Mouse (Mus musculus) neural tube, embryonic 15.5 days (tissue): ENCODE data around the gene Arhgap4. TPM values are rescaled to one million over a fixed set of nuclear protein-coding genes. Genes with fewer than 3 reads are reported as not detected.
A peak's percentile ranks its signal among the peaks of the same experiment; 100 is the strongest.

Experiments used
- ATAC-seq: fragments of 200-750 bp; cut with Nextera tagmentation; 2 replicates; pipeline ENCODE4 v1.8.0; 2017; ENCODE audit warnings: mild to moderate bottlenecking, moderate TSS enrichment, moderate library complexity; ENCODE audit not compliant: low FRiP score
- H3K27ac ChIP-seq: fragments of 300-500 bp; sonication (generic); replicated peaks from 2 replicates; pipeline ENCODE4 v1.5.1; 2015; ENCODE audit warnings: mild to moderate bottlenecking, inconsistent platforms
- H3K27me3 ChIP-seq: fragments of 300-500 bp; sonication (generic); replicated peaks from 2 replicates; pipeline ENCODE4 v1.6.1; 2015; ENCODE audit warnings: inconsistent platforms
- H3K36me3 ChIP-seq: fragments of 300-500 bp; sonication (generic); 2 replicates; pipeline ENCODE4 v1.6.1; 2015; ENCODE audit warnings: inconsistent platforms
- H3K4me1 ChIP-seq: fragments of 300-500 bp; sonication (generic); 2 replicates; pipeline ENCODE4 v1.6.1; 2015; ENCODE audit warnings: inconsistent platforms
- H3K4me2 ChIP-seq: fragments of 300-500 bp; sonication (generic); 2 replicates; pipeline ENCODE4 v1.6.1; 2015; ENCODE audit warnings: inconsistent platforms, mild to moderate bottlenecking, moderate library complexity
- H3K4me3 ChIP-seq: fragments of 300-500 bp; sonication (generic); replicated peaks from 2 replicates; pipeline ENCODE4 v1.5.1; 2015; ENCODE audit warnings: mild to moderate bottlenecking, inconsistent platforms
- H3K9ac ChIP-seq: fragments of 300-500 bp; sonication (generic); replicated peaks from 2 replicates; pipeline ENCODE4 v1.6.1; 2015; ENCODE audit warnings: mild to moderate bottlenecking, inconsistent platforms
- H3K9me3 ChIP-seq: fragments of 300-500 bp; sonication (generic); replicated peaks from 2 replicates; pipeline ENCODE4 v1.6.1; 2016; ENCODE audit warnings: inconsistent platforms
- WGBS: fragments of 180-500 bp; shearing (Covaris S2); methylation state at CpG from one replicate; pipeline ENCODE4 v1.1.7; 2015; ENCODE audit warnings: mixed read lengths; 5-methylcytosine and 5-hydroxymethylcytosine counted together
- polyA plus RNA-seq: library from polyadenylated mRNA; unstranded; fragments of >200 nt; fragmentation: Nextera tagmentation; extraction: Ambion mirVana; gene quantifications from 2 replicates; pipeline ENCODE4 v1.2.1, GENCODE M21; 2015

The Arhgap4 gene
- polyA plus RNA-seq, 1 experiment from 2014 or later: 3.9 TPM

DNA sequence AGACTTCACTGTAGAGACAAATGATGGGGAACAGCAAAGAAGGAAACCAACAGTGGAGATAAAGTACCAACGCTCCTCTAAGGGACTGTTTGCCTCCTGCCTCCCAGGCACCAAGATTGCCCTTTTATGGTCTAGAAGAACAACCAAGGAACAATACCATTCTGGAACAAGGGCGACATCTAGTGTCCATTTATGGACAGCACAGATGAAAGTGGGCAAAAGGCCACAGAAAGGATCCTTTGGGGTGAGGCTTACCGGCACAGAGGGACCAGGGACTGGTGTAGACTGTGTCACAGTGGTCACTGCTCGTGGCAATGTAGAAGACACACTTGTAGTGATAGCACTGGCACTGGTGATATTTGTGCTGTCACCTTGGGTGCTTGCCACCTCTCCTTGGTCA, 27.0 kb upstream of the Arhgap4 start:
- Histone ChIP-seq H3K27ac (no peak overlapping the region), H3K36me3 (peaks cover 84% of the 10 kb centered on the region)
- 23% methylated on average over 4 of the region's 4 CpGs for WGBS

DNA sequence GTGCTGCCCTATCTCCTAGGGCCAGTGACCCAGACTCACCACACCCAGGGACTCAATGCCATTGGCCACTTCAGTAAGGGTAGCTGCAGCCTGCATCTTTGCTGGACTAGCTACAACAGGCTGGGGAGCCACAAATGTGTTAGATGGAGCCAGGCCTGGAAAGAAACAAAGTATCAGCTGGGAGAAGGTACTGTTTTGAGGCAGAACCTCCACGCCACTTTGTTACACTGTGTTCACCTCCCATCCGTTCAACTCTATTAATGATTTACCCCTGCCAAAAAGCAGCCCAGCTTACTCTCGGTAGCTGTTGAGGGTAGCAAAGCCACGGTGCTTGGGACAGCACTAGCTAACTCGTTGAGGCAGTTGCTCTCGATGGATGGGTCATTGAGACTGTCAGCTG, 25.2 kb upstream of the Arhgap4 start:
- Histone ChIP-seq H3K36me3 (peaks cover 75% of the 10 kb centered on the region), H3K4me2 (no peak overlapping the region), H3K9me3 (no peaks in the 10 kb centered on the region), H3K4me3 (no peak overlapping the region), H3K4me1 (no peaks in the 10 kb centered on the region), H3K27me3 (no peaks in the 10 kb centered on the region), H3K27ac (no peak overlapping the region), H3K9ac (no peak overlapping the region)
- ATAC-seq: no peak
- WGBS: 75% methylated on average over 6 of the region's 6 CpGs

More for the DNA sequence above, 27.0 kb upstream of the Arhgap4 start:
- no peaks in the 10 kb centered on the region for H3K9me3 ChIP-seq
- H3K4me3 ChIP-seq: no peak overlapping the region
- ATAC-seq: peak; percentile 53; the same call in 1 of the 2 replicates
- H3K4me2 ChIP-seq: no peak overlapping the region
- H3K9ac ChIP-seq: no peak overlapping the region
- H3K27me3 ChIP-seq: no peaks in the 10 kb centered on the region
- H3K4me1 ChIP-seq: no peaks in the 10 kb centered on the region

DNA sequence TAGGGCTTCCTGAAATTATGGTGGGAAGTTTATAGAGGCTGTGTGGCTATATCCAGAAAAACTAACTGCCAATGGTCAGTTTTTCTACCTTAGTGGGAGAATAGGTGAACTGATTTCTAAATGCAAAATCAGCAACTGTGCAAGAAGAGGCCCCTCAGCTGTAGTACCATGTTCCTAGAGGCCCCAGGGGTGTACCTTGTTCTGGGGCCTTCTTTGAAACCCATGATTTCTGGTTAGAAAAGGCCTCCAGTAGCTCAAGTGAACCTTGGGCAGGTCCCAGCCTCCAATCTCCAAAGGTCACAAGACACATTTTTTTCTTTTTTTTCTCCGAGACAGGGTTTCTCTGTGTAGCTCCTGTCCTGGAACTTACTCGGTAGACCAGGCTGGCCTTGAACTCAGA, 20.6 kb upstream of the Arhgap4 start:
- peaks cover 45% of the 10 kb centered on the region for H3K36me3 ChIP-seq

GRCm38 (mm10) chrX:73941860-73942259, 20.2 kb upstream of the Arhgap4 start:
- no peak for ATAC-seq
- H3K27me3 ChIP-seq: no peaks in the 10 kb centered on the region
- H3K36me3 ChIP-seq: peaks cover 40% of the 10 kb centered on the region
- H3K9me3 ChIP-seq: no peaks in the 10 kb centered on the region
- 85% methylated on average over 2 of the region's 2 CpGs for WGBS
- no peak overlapping the region for H3K9ac ChIP-seq
- no peak overlapping the region for H3K4me3 ChIP-seq
- no peak overlapping the region for H3K4me2 ChIP-seq
- H3K27ac ChIP-seq: no peak overlapping the region
- H3K4me1 ChIP-seq: no peaks in the 10 kb centered on the region

More for the DNA sequence above, 20.6 kb upstream of the Arhgap4 start:
- 85% methylated on average over 2 of the region's 2 CpGs for WGBS
- no peak overlapping the region for H3K9ac ChIP-seq
- H3K4me3 ChIP-seq: no peak overlapping the region
- H3K27ac ChIP-seq: no peak overlapping the region
- H3K4me2 ChIP-seq: no peak overlapping the region
- no peaks in the 10 kb centered on the region for H3K27me3 ChIP-seq
- no peaks in the 10 kb centered on the region for H3K4me1 ChIP-seq
- H3K9me3 ChIP-seq: no peaks in the 10 kb centered on the region
- no peak for ATAC-seq

GRCm38 (mm10) chrX:73931871-73932270, 10.2 kb upstream of the Arhgap4 start:
- WGBS: 85% methylated on average over 2 of the region's 2 CpGs
- no peaks in the 10 kb centered on the region for H3K27me3 ChIP-seq
- no peak overlapping the region for H3K4me3 ChIP-seq
- no peak for ATAC-seq
- H3K9me3 ChIP-seq: no peaks in the 10 kb centered on the region
- no peaks in the 10 kb centered on the region for H3K4me1 ChIP-seq
- no peak overlapping the region for H3K4me2 ChIP-seq
- no peaks in the 10 kb centered on the region for H3K36me3 ChIP-seq
- H3K9ac ChIP-seq: no peak overlapping the region
- no peak overlapping the region for H3K27ac ChIP-seq

GRCm38 (mm10) chrX:73930402-73931062, 8.9 kb upstream of the Arhgap4 start, which contains the start of gene Renbp:
Gene Renbp, minus strand, starts transcription at chrX:73930850.
- H3K9me3 ChIP-seq: no peaks in the 10 kb centered on the region
- no peak for ATAC-seq
- no peaks in the 10 kb centered on the region for H3K4me1 ChIP-seq
- H3K36me3 ChIP-seq: no peaks in the 10 kb centered on the region
- 40% methylated on average over 17 of the region's 17 CpGs for WGBS
- peak within 1 kb of the TSS; percentile 17; the same call in 1 of the 2 replicates for H3K4me3 ChIP-seq
- no peak within 1 kb of the TSS for H3K27ac ChIP-seq
- no peak within 1 kb of the TSS for H3K9ac ChIP-seq
- H3K27me3 ChIP-seq: no peaks in the 10 kb centered on the region
- peak within 1 kb of the TSS; percentile 33 for H3K4me2 ChIP-seq

GRCm38 (mm10) chrX:73922550-73922882, 846 bp upstream of the Arhgap4 start:
- Histone ChIP-seq H3K27ac (peak overlapping the region; percentile 82), H3K9ac (peak overlapping the region; percentile 48; the same call in 1 of the 2 replicates), H3K36me3 (no peaks in the 10 kb centered on the region), H3K27me3 (no peaks in the 10 kb centered on the region), H3K9me3 (no peaks in the 10 kb centered on the region), H3K4me1 (peaks cover 10% of the 10 kb centered on the region), H3K4me3 (peak overlapping the region; percentile 56), H3K4me2 (peak overlapping the region; percentile 70)
- WGBS: 70% methylated on average over 8 of the region's 8 CpGs
- ATAC-seq: no peak

- WGBS: 25% methylated on average over 34 of the region's 34 CpGs
- peaks cover 10% of the 10 kb centered on the region for H3K4me1 ChIP-seq
- no peaks in the 10 kb centered on the region for H3K9me3 ChIP-seq
- peak overlapping the region; percentile 56 for H3K4me3 ChIP-seq
- H3K9ac ChIP-seq: peak overlapping the region; percentile 60
- no peaks in the 10 kb centered on the region for H3K27me3 ChIP-seq
- no peak; the same call in none of the 2 replicates for ATAC-seq
- no peaks in the 10 kb centered on the region for H3K36me3 ChIP-seq
- H3K4me2 ChIP-seq: peak overlapping the region; percentile 68
- H3K27ac ChIP-seq: peak overlapping the region; percentile 82
Observed at GRCm38 (mm10) chrX:73921285-73921822, 316 bp downstream of the Arhgap4 start.

GRCm38 (mm10) chrX:73918631-73919030, 3.0 kb downstream of the Arhgap4 start:
- no peak overlapping the region for H3K9ac ChIP-seq
- H3K4me2 ChIP-seq: no peak overlapping the region
- H3K27ac ChIP-seq: no peak overlapping the region
- no peak for ATAC-seq
- H3K4me3 ChIP-seq: no peak overlapping the region
- H3K27me3 ChIP-seq: no peaks in the 10 kb centered on the region
- H3K4me1 ChIP-seq: peaks cover 10% of the 10 kb centered on the region
- 84% methylated on average over 5 of the region's 5 CpGs for WGBS
- H3K36me3 ChIP-seq: no peaks in the 10 kb centered on the region
- no peaks in the 10 kb centered on the region for H3K9me3 ChIP-seq

GRCm38 (mm10) chrX:73916945-73917344, 4.7 kb downstream of the Arhgap4 start:
- 84% methylated on average over 8 of the region's 8 CpGs for WGBS
- H3K27ac ChIP-seq: no peak overlapping the region
- no peak overlapping the region for H3K9ac ChIP-seq
- ATAC-seq: no peak
- no peak overlapping the region for H3K4me3 ChIP-seq
- H3K27me3 ChIP-seq: no peaks in the 10 kb centered on the region
- no peak overlapping the region for H3K4me2 ChIP-seq
- no peaks in the 10 kb centered on the region for H3K36me3 ChIP-seq
- peaks cover 10% of the 10 kb centered on the region for H3K4me1 ChIP-seq
- no peaks in the 10 kb centered on the region for H3K9me3 ChIP-seq

DNA sequence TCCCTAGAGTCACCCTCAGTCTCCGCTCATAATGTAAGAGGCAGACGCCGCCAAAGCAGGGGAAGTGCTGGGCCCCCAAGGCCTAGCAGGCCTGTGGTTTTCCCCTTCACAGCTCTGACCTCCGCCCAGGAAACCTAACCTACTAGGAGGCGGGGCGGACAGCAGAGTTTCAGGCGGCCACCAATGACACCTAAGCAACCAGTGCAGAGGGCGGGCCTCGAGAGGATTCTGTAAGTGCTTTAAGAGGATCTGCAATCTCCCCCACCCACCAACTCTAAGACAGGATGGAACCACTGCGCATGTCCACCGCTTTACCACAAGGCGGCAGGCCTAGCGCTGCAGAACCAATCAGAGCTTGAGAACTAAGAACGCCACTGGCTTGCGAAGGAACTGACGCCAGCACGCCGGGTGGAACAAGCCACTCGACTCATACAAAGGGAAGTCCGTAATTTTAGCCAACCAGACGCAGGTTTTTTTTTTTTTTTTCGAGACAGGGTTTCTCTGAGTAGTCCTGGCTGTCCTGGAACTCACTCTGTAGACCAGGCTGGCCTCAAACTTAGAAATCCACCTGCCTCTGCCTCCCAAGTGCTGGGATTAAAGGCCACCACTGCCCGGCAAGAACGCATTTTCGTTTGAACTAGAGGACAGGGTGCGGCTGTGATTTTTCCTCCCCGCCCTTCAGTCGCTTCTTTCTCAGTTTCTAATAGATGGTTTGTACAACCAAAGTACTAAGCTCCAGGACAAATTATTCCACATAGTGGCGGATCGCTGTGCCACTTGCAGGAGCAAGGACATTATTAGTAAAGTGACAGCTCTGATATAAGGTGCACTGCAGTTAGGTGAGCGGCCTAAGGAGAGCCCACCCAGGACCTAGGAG, 6.6 kb downstream of the Arhgap4 start:
- Histone ChIP-seq H3K27me3 (no peaks in the 10 kb centered on the region), H3K4me2 (peak overlapping the region; percentile 51), H3K4me1 (0 out of 2 replicates have a peak, but pooled peaks cover 5% of the 10 kb centered on the region), H3K9ac (peak overlapping the region; percentile 14; the same call in 1 of the 2 replicates), H3K27ac (peak overlapping the region; percentile 80), H3K9me3 (no peaks in the 10 kb centered on the region), H3K4me3 (peak overlapping the region; percentile 27), H3K36me3 (no peaks in the 10 kb centered on the region)
- 31% methylated on average over 31 of the region's 31 CpGs for WGBS
- peak; percentile 97 for ATAC-seq
